Mouse (Mus musculus): ENCODE measurements at regions not wholly inside any gene's neighbourhood (a gene's known extent, or its start where the extent isn't known, plus 50 kb on each side); places are given as distances from the start of the nearest gene placed in this dataset.

DNA sequence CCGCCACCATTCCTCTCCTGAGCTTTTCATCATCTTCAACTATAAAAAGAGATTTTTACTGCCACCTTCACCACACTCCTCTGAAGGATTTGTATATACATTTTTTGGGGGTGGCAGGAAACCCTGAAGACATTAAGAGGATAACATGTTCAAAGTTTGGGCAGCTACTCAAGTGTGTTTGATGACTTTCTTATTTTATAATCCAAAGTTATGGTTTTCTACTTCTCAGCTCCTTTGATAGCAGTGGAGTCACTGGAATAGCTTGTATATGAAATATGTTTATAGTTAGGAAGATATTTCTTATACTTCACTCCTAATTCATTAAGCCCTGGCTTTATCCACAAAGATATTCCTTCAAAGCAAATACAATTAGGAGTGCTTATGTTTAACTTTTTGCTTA lies 229.5 kb upstream of the Lcorl start:
- TF ChIP-seq MAX (IDR thresholded peaks at IDR 0.05; ENCODE audit: low read depth): no peak
- TF ChIP-seq CEBPB (IDR thresholded peaks at IDR 0.05; ENCODE audit: insufficient read depth, poor library complexity, severe bottlenecking): no peak
- no peak for TF ChIP-seq POLR2A (IDR thresholded peaks at IDR 0.05; ENCODE audit: insufficient read length, low read depth)
- no peak for TF ChIP-seq POLR2AphosphoS2 (IDR thresholded peaks at IDR 0.05; ENCODE audit: insufficient read length, low read depth)
- TF ChIP-seq MYOD1 (IDR thresholded peaks at IDR 0.05; ENCODE audit: control insufficient read depth in 1 of 3, insufficient read length in 2 of 3, low read depth in 2 of 3): no peak
- no peak for TF ChIP-seq TCF3 (IDR thresholded peaks at IDR 0.05; ENCODE audit: insufficient read length, low read depth)
- no peak for TF ChIP-seq MYOG (IDR thresholded peaks at IDR 0.05; ENCODE audit: control insufficient read depth in 1 of 3, insufficient read depth in 1 of 3, insufficient read length in 2 of 3, low read depth in 2 of 3)
- TF ChIP-seq TCF12 (IDR thresholded peaks at IDR 0.05; ENCODE audit: insufficient read depth, poor library complexity, severe bottlenecking): no peak
- no peak for TF ChIP-seq E2F4 (IDR thresholded peaks at IDR 0.05; ENCODE audit: insufficient read depth)
- TF ChIP-seq REST (IDR thresholded peaks at IDR 0.05; ENCODE audit: insufficient read depth, insufficient read length): no peak

All from myocyte (in vitro differentiated cells).